Mouse (Mus musculus): ENCODE results near the gene Kcnk2.

GRCm38 (mm10) chr1:189419914-189420313 lies 17.8 kb upstream of the Kcnk2 start:
- TF ChIP-seq CTCF (IDR thresholded peaks at IDR 0.05; ENCODE audit: low read depth, low read length) (no peak), POLR2A (IDR thresholded peaks at IDR 0.05; ENCODE audit: borderline replicate concordance, low read depth, low read length) (no peak)

Data from bone marrow macrophage, adult 2 months (primary cell).